Mouse (Mus musculus) left cerebral cortex, adult 9 months (tissue): ENCODE results near the gene Ciart.
"Not testable (repeated sequence)": the region's sequence is repeated elsewhere in the genome, so short reads cannot be mapped to it uniquely, and the experiment has no call there.

Experiments used
- DNase-seq, 2 experiments: peaks; one replicate each; pipeline ENCODE4 v3.0.0; 2022; ENCODE audit warnings: low spot score in 2 of 2

Ciart gene

GRCm38 (mm10) chr3:95881979-95882815, at the start of gene Ciart:
TSS of gene Ciart (minus strand) at chr3:95882251.
- peak; percentile 98 for DNase-seq

- no peak for DNase-seq
Observed at GRCm38 (mm10) chr3:95931471-95931870, 49.4 kb upstream of the Ciart start.

- DNase-seq = no peak
Observed at GRCm38 (mm10) chr3:95930471-95930789, 48.4 kb upstream of the Ciart start.

- DNase-seq = no peak
Observed at GRCm38 (mm10) chr3:95929581-95930470, 47.8 kb upstream of the Ciart start.

- DNase-seq = peak; percentile 96 to 99
Observed at GRCm38 (mm10) chr3:95928658-95929503, 46.8 kb upstream of the Ciart start, which contains the start of gene Anp32e. TSS of gene Anp32e (plus strand) at chr3:95929246.

- DNase-seq = no peak
Observed at GRCm38 (mm10) chr3:95928261-95928657, 46.2 kb upstream of the Ciart start.

- DNase-seq = no peak
Observed at GRCm38 (mm10) chr3:95925087-95925486, 43.0 kb upstream of the Ciart start.

GRCm38 (mm10) chr3:95924185-95924584, 42.1 kb upstream of the Ciart start:
- DNase-seq = no peak

GRCm38 (mm10) chr3:95923429-95923828, 41.4 kb upstream of the Ciart start:
- DNase-seq = not testable (repeated sequence)

- DNase-seq = not testable (repeated sequence)
Observed at GRCm38 (mm10) chr3:95920532-95920931, 38.5 kb upstream of the Ciart start.

GRCm38 (mm10) chr3:95916760-95917159, 34.7 kb upstream of the Ciart start:
- DNase-seq = no peak

- DNase-seq = no peak
Observed at GRCm38 (mm10) chr3:95914706-95915105, 32.7 kb upstream of the Ciart start.

GRCm38 (mm10) chr3:95907613-95908012, 25.6 kb upstream of the Ciart start:
- DNase-seq = no peak

GRCm38 (mm10) chr3:95906860-95907259, 24.8 kb upstream of the Ciart start:
- DNase-seq = no peak

- no peak for DNase-seq
Observed at GRCm38 (mm10) chr3:95905940-95906492, 24.0 kb upstream of the Ciart start.

GRCm38 (mm10) chr3:95905146-95905939, 23.3 kb upstream of the Ciart start:
- DNase-seq = peak in 1 of 2 experiments; percentile 68

- no peak for DNase-seq
Observed at GRCm38 (mm10) chr3:95904568-95904967, 22.5 kb upstream of the Ciart start, which contains the start of gene Car14. TSS of gene Car14 (minus strand) at chr3:95904691.

GRCm38 (mm10) chr3:95903753-95904502, 21.9 kb upstream of the Ciart start:
- no peak for DNase-seq

GRCm38 (mm10) chr3:95902643-95903042, 20.6 kb upstream of the Ciart start:
- no peak for DNase-seq

GRCm38 (mm10) chr3:95902373-95902625, 20.2 kb upstream of the Ciart start:
- DNase-seq = no peak
